Mouse (Mus musculus): ENCODE measurements at regions not wholly inside any gene's neighbourhood (a gene's known extent, or its start where the extent isn't known, plus 50 kb on each side); places are given as distances from the start of the nearest gene placed in this dataset.

- Histone ChIP-seq H3K4me1 (peaks cover 28% of the 10 kb centered on the region), H3K9ac (no peak overlapping the region), H3K27ac (no peak overlapping the region), H3K9me3 (no peaks in the 10 kb centered on the region), H3K4me2 (no peak overlapping the region), H3K27me3 (replicated peaks) (no peaks in the 10 kb centered on the region), H3K4me3 (no peak overlapping the region), H3K36me3 (replicated peaks) (no peaks in the 10 kb centered on the region)
- WGBS, result 77% methylated on average over 20 of the region's 20 CpGs
- ATAC-seq (replicated peaks), result no peak
Measured at GRCm38 (mm10) chr2:33977576-33978352, 90.0 kb upstream of the Mvb12b start.

GRCm38 (mm10) chr2:33977151-33977550 is 89.4 kb upstream of the Mvb12b start:
- no peaks in the 10 kb centered on the region for H3K27me3 ChIP-seq (replicated peaks)
- H3K4me1 ChIP-seq, result peaks cover 22% of the 10 kb centered on the region
- H3K36me3 ChIP-seq (replicated peaks), result no peaks in the 10 kb centered on the region
- no peak overlapping the region for H3K9ac ChIP-seq
- ATAC-seq (replicated peaks), result no peak
- no peak overlapping the region for H3K27ac ChIP-seq
- H3K9me3 ChIP-seq, result no peaks in the 10 kb centered on the region
- no peak overlapping the region for H3K4me2 ChIP-seq
- 95% methylated on average over 5 of the region's 5 CpGs for WGBS
- no peak overlapping the region for H3K4me3 ChIP-seq

GRCm38 (mm10) chr2:33976183-33976582 is 88.4 kb upstream of the Mvb12b start:
- no peak overlapping the region for H3K9ac ChIP-seq
- whole genome bisulfite sequencing, result 91% methylated on average over 9 of the region's 9 CpGs
- no peak overlapping the region for H3K4me2 ChIP-seq
- H3K4me3 ChIP-seq, result no peak overlapping the region
- peaks cover 20% of the 10 kb centered on the region for H3K4me1 ChIP-seq
- no peak for ATAC-seq (replicated peaks)
- no peaks in the 10 kb centered on the region for H3K36me3 ChIP-seq (replicated peaks)
- H3K27ac ChIP-seq, result no peak overlapping the region
- H3K27me3 ChIP-seq (replicated peaks), result no peaks in the 10 kb centered on the region
- no peaks in the 10 kb centered on the region for H3K9me3 ChIP-seq

GRCm38 (mm10) chr2:33975423-33976127 is 87.8 kb upstream of the Mvb12b start:
- no peak overlapping the region for H3K27ac ChIP-seq

GRCm38 (mm10) chr2:33974737-33975422 is 87.1 kb upstream of the Mvb12b start:
- H3K9ac ChIP-seq, result no peak overlapping the region
- no peaks in the 10 kb centered on the region for H3K27me3 ChIP-seq (replicated peaks)
- H3K4me3 ChIP-seq, result no peak overlapping the region
- 48% methylated on average over 15 of the region's 15 CpGs for WGBS
- no peaks in the 10 kb centered on the region for H3K36me3 ChIP-seq (replicated peaks)
- H3K4me2 ChIP-seq, result no peak overlapping the region
- no peak for ATAC-seq (replicated peaks)
- H3K4me1 ChIP-seq, result peaks cover 20% of the 10 kb centered on the region
- no peaks in the 10 kb centered on the region for H3K9me3 ChIP-seq
- H3K27ac ChIP-seq, result peak overlapping the region; percentile 60

More at GRCm38 (mm10) chr2:33975423-33976127, 87.8 kb upstream of the Mvb12b start:
- Histone ChIP-seq H3K36me3 (replicated peaks) (no peaks in the 10 kb centered on the region), H3K4me3 (no peak overlapping the region), H3K9me3 (no peaks in the 10 kb centered on the region), H3K27me3 (replicated peaks) (no peaks in the 10 kb centered on the region), H3K4me1 (peaks cover 20% of the 10 kb centered on the region), H3K4me2 (no peak overlapping the region), H3K9ac (no peak overlapping the region)
- 77% methylated on average over 14 of the region's 14 CpGs for WGBS
- no peak for ATAC-seq (replicated peaks)

- H3K4me1 ChIP-seq, result peaks cover 20% of the 10 kb centered on the region
- H3K9me3 ChIP-seq, result no peaks in the 10 kb centered on the region
- no peak overlapping the region for H3K4me3 ChIP-seq
- H3K4me2 ChIP-seq, result no peak overlapping the region
- H3K36me3 ChIP-seq (replicated peaks), result no peaks in the 10 kb centered on the region
- no peak for ATAC-seq (replicated peaks)
- no peaks in the 10 kb centered on the region for H3K27me3 ChIP-seq (replicated peaks)
- 86% methylated on average over 3 of the region's 3 CpGs for WGBS
- H3K27ac ChIP-seq, result peak overlapping the region; percentile 70
- no peak overlapping the region for H3K9ac ChIP-seq
Measured at GRCm38 (mm10) chr2:33974031-33974430, 86.3 kb upstream of the Mvb12b start.

GRCm38 (mm10) chr2:33973213-33973834 is 85.6 kb upstream of the Mvb12b start:
- Histone ChIP-seq H3K9ac (no peak overlapping the region), H3K27ac (peak overlapping the region; percentile 70), H3K27me3 (replicated peaks) (no peaks in the 10 kb centered on the region), H3K9me3 (no peaks in the 10 kb centered on the region), H3K4me1 (peaks cover 20% of the 10 kb centered on the region), H3K4me2 (no peak overlapping the region), H3K36me3 (replicated peaks) (no peaks in the 10 kb centered on the region), H3K4me3 (no peak overlapping the region)
- peak; percentile 88 for ATAC-seq (replicated peaks)
- 62% methylated on average over 4 of the region's 4 CpGs for WGBS

- peak; percentile 61 for ATAC-seq (replicated peaks)
- 34% methylated on average over 7 of the region's 7 CpGs for WGBS
- Histone ChIP-seq H3K27ac (0 out of 2 replicates have a peak overlapping the region, but pooled peaks have one; percentile 4), H3K36me3 (replicated peaks) (no peaks in the 10 kb centered on the region), H3K4me2 (peak overlapping the region; percentile 33), H3K9ac (no peak overlapping the region), H3K9me3 (no peaks in the 10 kb centered on the region), H3K27me3 (replicated peaks) (no peaks in the 10 kb centered on the region), H3K4me1 (peaks cover 20% of the 10 kb centered on the region), H3K4me3 (no peak overlapping the region)
Measured at GRCm38 (mm10) chr2:33966984-33967421, 79.3 kb upstream of the Mvb12b start.

- Histone ChIP-seq H3K4me2 (peak overlapping the region; percentile 33), H3K9ac (no peak overlapping the region), H3K27me3 (replicated peaks) (no peaks in the 10 kb centered on the region), H3K27ac (0 out of 2 replicates have a peak overlapping the region, but pooled peaks have one; percentile 4), H3K9me3 (no peaks in the 10 kb centered on the region), H3K36me3 (replicated peaks) (no peaks in the 10 kb centered on the region), H3K4me3 (no peak overlapping the region), H3K4me1 (peaks cover 20% of the 10 kb centered on the region)
- WGBS, result 25% methylated on average over 35 of the region's 35 CpGs
- ATAC-seq (replicated peaks), result no peak
Measured at GRCm38 (mm10) chr2:33966389-33966983, 78.7 kb upstream of the Mvb12b start.

- H3K4me3 ChIP-seq, result no peak overlapping the region
- no peaks in the 10 kb centered on the region for H3K9me3 ChIP-seq
- 84% methylated on average over 5 of the region's 5 CpGs for WGBS
- no peak overlapping the region for H3K27ac ChIP-seq
- no peak for ATAC-seq (replicated peaks)
- no peaks in the 10 kb centered on the region for H3K27me3 ChIP-seq (replicated peaks)
- H3K9ac ChIP-seq, result no peak overlapping the region
- peaks cover 20% of the 10 kb centered on the region for H3K4me1 ChIP-seq
- H3K36me3 ChIP-seq (replicated peaks), result no peaks in the 10 kb centered on the region
- no peak overlapping the region for H3K4me2 ChIP-seq
Measured at GRCm38 (mm10) chr2:33964096-33964495, 76.3 kb upstream of the Mvb12b start.

- H3K9me3 ChIP-seq, result no peaks in the 10 kb centered on the region
- no peak overlapping the region for H3K27ac ChIP-seq
- H3K4me1 ChIP-seq, result peaks cover 20% of the 10 kb centered on the region
- no peak for ATAC-seq (replicated peaks)
- WGBS, result 60% methylated on average over 14 of the region's 14 CpGs
- H3K4me2 ChIP-seq, result no peak overlapping the region
- no peak overlapping the region for H3K4me3 ChIP-seq
- no peaks in the 10 kb centered on the region for H3K27me3 ChIP-seq (replicated peaks)
- no peak overlapping the region for H3K9ac ChIP-seq
- no peaks in the 10 kb centered on the region for H3K36me3 ChIP-seq (replicated peaks)
Measured at GRCm38 (mm10) chr2:33962355-33963037, 74.8 kb upstream of the Mvb12b start.

Data from midbrain, embryonic 15.5 days (tissue).